Mouse (Mus musculus): ENCODE data around the gene Slc20a1. TPM values are rescaled to one million over a fixed set of nuclear protein-coding genes. Genes with fewer than 3 reads are reported as not detected.
A peak's percentile ranks its signal among the peaks of the same experiment; 100 is the strongest.

The Slc20a1 gene
- total RNA-seq (2021) = 10 to 100 TPM in 1 of 2 experiments, 1 to 10 TPM in 1; 9.3 to 13.6 TPM

- intact Hi-C loops (cut with DNase I) = loop anchor here (2.0 to 10.0 kb wide), 4 partner anchors 20 to 504 kb away; partner anchors contain the start of genes Chchd5, Gm10762, Mertk and Zc3h6
These were observed at the start of gene Slc20a1 for GRCm38 (mm10) chr2:129198436-129199327. Gene Slc20a1, plus strand, starts transcription at chr2:129198764.

GRCm38 (mm10) chr2:129148836-129149235, 49.7 kb upstream of the Slc20a1 start:
- no peak for DNase-seq
- intact Hi-C loops (cut with DNase I) = no loop called here

More at GRCm38 (mm10) chr2:129198436-129199327, at the start of gene Slc20a1:
- peak; percentile 99 for DNase-seq

- intact Hi-C loops (cut with DNase I) = no loop called here
- no peak for DNase-seq
These were observed 48.2 kb upstream of the Slc20a1 start for GRCm38 (mm10) chr2:129150386-129150785.

- DNase-seq = no peak
- intact Hi-C loops (cut with DNase I) = no loop called here
These were observed 47.5 kb upstream of the Slc20a1 start for GRCm38 (mm10) chr2:129151111-129151510.

- DNase-seq = no peak
- intact Hi-C loops (cut with DNase I) = no loop called here
These were observed 45.8 kb upstream of the Slc20a1 start for GRCm38 (mm10) chr2:129152751-129153150.

GRCm38 (mm10) chr2:129164815-129165214, 33.7 kb upstream of the Slc20a1 start:
- DNase-seq = no peak
- intact Hi-C loops (cut with DNase I) = no loop called here

- DNase-seq = no peak
- intact Hi-C loops (cut with DNase I) = no loop called here
These were observed 31.8 kb upstream of the Slc20a1 start for GRCm38 (mm10) chr2:129166466-129167463.

- no peak for DNase-seq
- intact Hi-C loops (cut with DNase I) = loop anchor here (5.0 kb wide), 1 partner anchor 34 kb away; no protein-coding TSS in a partner anchor
These were observed 25.2 kb upstream of the Slc20a1 start for GRCm38 (mm10) chr2:129173386-129173785.

GRCm38 (mm10) chr2:129174474-129174873, 24.1 kb upstream of the Slc20a1 start:
- DNase-seq = peak; percentile 61 to 65
- intact Hi-C loops (cut with DNase I) = loop anchor here (1.0 to 5.0 kb wide), 3 partner anchors 33 to 260 kb away; no protein-coding TSS in a partner anchor

- no peak for DNase-seq
- intact Hi-C loops (cut with DNase I) = loop anchor here (2.0 kb wide), 1 partner anchor 259 kb away; no protein-coding TSS in a partner anchor
These were observed 22.9 kb upstream of the Slc20a1 start for GRCm38 (mm10) chr2:129175636-129176035.

GRCm38 (mm10) chr2:129176676-129177420, 21.7 kb upstream of the Slc20a1 start:
- intact Hi-C loops (cut with DNase I) = no loop called here
- no peak for DNase-seq

GRCm38 (mm10) chr2:129177661-129178060, 20.9 kb upstream of the Slc20a1 start:
- DNase-seq = no peak
- intact Hi-C loops (cut with DNase I) = loop anchor here (2.0 kb wide), 1 partner anchor 21 kb away; the partner anchor contains the start of gene Slc20a1

- DNase-seq = no peak
- intact Hi-C loops (cut with DNase I) = loop anchor here (2.0 kb wide), 1 partner anchor 20 kb away; the partner anchor contains the start of gene Slc20a1
These were observed 20.2 kb upstream of the Slc20a1 start for GRCm38 (mm10) chr2:129178182-129178908.

GRCm38 (mm10) chr2:129179946-129180853, 18.4 kb upstream of the Slc20a1 start:
- intact Hi-C loops (cut with DNase I) = loop anchor here (2.0 to 5.0 kb wide), 2 partner anchors 19 to 227 kb away; partner anchors contain the start of gene Slc20a1
- no peak for DNase-seq

GRCm38 (mm10) chr2:129181509-129181908, 17.1 kb upstream of the Slc20a1 start:
- DNase-seq = no peak
- intact Hi-C loops (cut with DNase I) = loop anchor here (5.0 kb wide), 1 partner anchor 226 kb away; no protein-coding TSS in a partner anchor

- DNase-seq = no peak
- intact Hi-C loops (cut with DNase I) = loop anchor here (5.0 kb wide), 1 partner anchor 225 kb away; no protein-coding TSS in a partner anchor
These were observed 16.2 kb upstream of the Slc20a1 start for GRCm38 (mm10) chr2:129182412-129182811.

- DNase-seq = no peak
- intact Hi-C loops (cut with DNase I) = loop anchor here (5.0 kb wide), 1 partner anchor 224 kb away; no protein-coding TSS in a partner anchor
These were observed 15.0 kb upstream of the Slc20a1 start for GRCm38 (mm10) chr2:129183561-129184031.
